Mouse (Mus musculus): ENCODE data around the gene Map7d1. TPM values are rescaled to one million over a fixed set of nuclear protein-coding genes. Genes with fewer than 3 reads are reported as not detected.
A peak's percentile ranks its signal among the peaks of the same experiment; 100 is the strongest.

Map7d1 gene
- total RNA-seq, 2 experiments from 2014 or later = 18.8 to 39.6 TPM

DNA sequence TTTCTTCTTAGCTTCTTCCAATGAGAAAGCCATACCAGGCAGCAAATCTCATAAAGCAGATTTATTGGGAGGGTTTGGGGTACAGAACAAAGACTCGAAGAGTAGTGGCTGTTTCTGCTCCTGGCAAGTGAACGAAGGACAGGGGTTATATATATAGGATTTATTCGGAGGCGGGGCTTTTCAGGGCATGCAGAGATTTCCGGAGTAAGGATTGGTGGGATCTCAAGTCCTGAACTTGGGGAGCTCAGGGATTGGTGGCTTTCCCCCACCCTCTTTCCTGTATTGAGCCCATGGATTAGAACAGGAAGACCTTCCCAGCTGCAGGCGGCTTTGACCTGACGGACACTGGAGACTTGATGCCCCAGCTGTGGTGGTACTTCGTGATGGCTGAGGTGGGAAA lies 52.1 kb downstream of the Map7d1 start:
- no peak for ATAC-seq (replicated peaks; ENCODE audit: poor library complexity)

DNA sequence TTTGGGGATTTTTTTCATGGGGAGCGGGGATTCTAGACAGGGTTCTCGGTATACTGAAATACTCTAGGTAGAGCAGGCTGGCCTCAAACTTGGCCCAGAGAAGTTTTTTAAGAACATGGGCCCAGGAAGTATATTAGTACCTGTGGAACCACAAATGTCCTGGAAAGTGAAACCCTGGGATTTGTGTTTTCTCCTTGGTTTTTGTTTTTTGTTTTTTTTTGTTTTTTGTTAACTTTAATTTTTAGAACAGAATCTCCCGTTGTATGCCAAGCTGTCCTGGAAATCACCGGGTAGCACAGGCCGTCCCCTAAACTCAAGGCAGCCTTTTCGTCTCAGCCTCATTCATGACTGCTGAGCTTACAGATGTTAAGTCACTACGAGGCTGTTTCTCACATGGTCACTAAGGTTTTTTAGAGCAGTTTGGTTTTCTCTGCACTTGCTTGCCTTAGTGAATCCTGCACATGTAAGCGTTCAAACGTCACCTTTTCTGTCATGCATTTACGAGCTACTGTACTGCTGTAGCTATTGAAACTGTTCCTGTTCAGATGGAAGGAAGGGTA lies 52.7 kb downstream of the Map7d1 start:
- no peak for ATAC-seq (replicated peaks; ENCODE audit: poor library complexity)

DNA sequence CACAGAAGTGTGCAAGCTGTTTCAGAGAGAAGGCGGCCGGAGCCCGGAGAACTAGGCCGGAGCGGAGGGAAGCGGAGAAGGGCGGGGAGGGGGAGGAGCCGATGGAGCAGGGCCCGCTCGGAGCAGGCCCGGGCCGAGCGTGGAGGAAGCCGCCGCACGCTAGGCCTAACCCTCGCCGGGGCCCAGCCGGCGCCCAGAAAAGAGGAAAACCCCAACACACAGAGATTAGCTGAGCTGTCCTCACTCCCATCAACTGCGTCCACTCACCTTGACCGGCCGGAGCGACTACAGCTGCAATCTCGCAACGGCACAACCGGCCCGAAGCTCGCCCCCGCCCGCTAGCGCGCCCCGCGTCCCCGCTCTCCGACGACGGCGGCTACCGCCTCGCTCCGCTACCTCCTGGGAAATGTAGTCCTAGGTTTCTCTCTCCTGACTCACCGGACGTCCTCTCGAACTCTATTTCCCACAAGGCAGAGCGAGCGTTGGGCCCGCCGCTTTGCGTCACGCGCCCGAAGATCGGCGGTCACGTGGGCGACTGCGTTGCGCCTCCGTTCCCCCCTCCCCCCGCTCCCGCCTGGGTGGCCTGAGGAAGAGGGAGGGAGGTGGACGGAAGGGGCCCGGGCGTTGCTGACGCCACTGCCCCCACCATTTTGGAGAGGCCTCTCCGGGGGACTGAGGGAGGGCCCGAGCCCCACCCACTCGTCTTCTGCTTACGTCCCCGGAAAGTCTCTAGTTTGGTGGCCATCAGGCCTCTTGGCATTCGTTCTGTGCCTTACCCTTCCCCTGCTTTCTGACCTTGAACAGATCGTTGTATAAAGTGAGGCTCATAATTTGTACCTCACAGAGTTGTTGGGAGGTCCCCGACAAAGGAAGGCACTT lies 53.6 kb downstream of the Map7d1 start, which contains the start of gene Thrap3:
Gene Thrap3, minus strand, starts transcription at position 458 of the 879 bp plus-strand sequence.
- peak; percentile 76 for ATAC-seq (replicated peaks; ENCODE audit: poor library complexity)

DNA sequence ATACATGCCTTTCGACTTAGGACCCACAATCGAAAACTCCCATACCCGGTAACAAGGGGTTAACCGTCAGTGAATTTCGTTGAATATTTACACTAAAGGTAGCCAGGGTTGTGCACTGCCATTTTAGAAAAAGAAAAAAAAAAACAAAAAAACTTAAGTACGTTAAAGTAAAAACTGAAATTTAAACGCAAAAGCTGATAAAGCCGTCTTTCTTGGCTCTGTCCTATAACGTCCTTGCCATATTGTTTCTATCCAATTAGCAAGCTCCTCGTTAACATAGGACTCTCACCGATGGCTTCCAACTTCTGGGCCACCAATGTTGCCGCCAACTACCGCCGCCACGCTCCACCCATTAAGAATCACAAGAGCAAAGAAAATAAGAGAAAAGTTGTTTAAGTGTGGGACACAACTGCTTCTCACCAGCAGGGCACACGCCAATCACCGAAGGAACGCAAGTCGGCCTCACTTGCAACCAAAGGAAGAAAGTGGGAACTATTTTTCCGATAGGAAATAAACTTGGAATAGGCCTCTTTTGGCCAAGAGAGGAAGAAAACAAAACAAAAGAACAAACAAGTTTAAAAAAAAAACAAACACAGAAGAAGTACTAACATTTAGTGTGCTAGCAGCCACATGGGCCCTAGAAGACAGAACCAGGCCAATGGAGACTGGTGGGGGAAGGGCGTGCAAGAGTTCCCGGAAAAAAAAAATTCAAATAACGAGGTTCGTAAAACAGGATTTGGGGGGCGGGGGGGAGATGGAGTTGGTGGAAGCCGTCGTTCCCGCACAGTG lies 54.4 kb downstream of the Map7d1 start:
- ATAC-seq (replicated peaks; ENCODE audit: poor library complexity) = peak; percentile 35

DNA sequence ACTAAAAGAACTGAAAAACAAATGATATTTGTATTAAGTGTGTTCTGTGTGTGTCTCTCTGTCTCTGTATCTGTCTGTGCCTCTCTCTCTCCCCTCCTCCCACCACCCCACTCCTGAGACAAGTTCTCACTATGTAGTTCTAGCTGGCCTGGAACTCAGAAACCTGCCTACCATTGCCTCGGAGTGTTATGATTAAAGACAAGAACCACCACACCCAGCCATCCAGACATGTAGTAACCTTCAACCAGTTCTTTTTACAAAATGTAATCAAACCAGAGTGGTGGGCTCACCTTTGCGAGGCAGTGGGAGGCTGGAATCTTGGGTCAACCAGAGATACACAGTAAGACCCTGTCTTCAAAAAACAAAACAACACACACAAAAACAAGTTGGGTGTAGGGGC lies 55.5 kb downstream of the Map7d1 start:
- no peak for ATAC-seq (replicated peaks; ENCODE audit: poor library complexity)

DNA sequence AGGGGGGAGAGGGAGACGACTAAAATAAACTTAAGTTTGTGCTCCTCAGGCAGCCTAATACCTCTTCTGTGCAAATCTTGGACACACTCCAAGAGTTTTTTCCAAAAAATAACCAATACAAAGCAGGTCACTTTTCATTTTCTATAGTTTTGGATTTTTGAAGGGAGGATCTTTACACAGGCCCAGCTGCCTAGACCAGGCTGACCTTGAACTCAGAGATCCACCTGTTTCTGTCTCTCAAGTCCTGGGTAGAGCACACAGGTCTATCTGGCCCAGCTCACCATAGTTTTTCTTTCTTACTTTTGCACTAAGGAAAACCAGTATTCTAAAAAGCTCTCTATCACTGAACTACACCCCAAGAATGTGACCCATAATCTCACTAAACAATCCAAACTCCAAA lies 56.1 kb downstream of the Map7d1 start:
- ATAC-seq (replicated peaks; ENCODE audit: poor library complexity) = no peak

DNA sequence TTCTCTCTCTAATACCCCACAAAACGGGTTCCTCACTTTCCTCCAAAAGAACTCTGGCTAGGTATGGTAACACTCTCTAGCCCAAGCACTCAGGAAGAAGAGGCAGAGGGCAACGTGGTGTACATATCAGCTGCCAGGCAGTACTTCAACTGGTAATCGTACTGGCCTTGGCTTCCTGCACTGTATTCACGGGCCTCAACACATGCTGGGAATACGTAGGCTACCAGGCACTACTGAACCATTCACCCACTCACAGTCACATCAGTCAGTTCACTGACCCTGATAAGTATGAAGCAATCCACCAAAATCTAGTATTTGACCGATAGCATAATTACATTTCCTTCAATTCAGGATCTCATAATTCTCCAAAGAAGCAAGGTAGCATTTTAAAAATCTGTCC lies 56.6 kb downstream of the Map7d1 start:
- no peak for ATAC-seq (replicated peaks; ENCODE audit: poor library complexity)

DNA sequence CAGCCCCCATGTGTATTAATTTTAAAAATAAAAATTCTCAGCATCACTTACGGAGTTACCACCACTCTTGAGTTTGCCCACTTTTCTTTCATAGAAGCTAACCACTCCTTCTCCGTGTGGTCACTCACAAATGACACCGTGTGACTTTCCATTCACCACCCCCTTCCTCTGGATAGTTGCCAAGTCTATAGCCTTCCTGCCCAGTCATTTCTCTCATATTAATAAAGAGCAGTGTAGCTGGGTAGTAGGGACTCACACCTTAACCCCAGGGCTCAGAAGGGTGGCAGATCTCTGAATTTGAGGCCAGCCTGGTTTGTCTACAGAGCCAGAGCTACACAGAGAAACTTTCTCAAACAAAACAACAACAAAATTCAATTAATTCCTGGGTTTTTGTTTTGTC lies 58.7 kb downstream of the Map7d1 start:
- ATAC-seq (replicated peaks; ENCODE audit: poor library complexity) = no peak

DNA sequence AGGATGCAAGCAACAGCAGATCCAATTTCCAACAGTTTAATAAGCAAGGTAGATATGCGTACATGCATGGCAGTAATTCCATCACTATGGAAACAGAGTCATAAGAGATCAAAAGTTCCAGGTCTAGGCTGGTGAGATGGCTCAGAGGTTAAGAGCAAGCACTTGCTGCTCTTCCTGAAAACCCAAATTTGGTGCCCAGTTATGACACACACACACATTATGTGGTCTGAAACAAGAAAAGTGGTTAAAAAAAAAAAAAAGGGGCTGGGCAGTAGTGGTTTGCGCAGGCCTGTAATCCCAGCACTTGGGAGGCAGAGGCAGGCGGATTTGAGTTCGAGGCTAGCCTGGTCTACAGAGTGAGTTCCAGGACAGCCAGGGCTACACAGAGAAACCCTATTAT lies 61.2 kb downstream of the Map7d1 start:
- peak; percentile 37; the same call in 1 of the 2 replicates for ATAC-seq (replicated peaks; ENCODE audit: poor library complexity)

DNA sequence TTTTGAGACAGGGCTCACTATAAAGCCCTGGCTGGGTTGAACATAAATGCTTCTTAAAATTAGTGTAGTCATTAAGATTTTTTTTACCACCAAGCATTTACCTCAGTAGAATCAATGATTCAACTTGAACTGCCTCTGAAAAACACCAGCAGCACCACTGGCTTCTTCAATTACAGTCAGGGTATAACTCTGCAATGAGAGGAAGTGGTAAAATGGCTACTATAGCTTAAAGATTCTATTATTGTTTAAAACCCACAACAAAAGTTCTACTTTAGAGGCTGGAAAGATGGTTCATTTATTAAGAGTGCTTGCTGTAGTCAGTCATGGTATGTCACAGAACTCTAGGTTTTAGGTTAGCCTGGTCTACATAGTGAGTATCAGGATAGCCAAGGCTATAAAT lies 61.9 kb downstream of the Map7d1 start:
- no peak for ATAC-seq (replicated peaks; ENCODE audit: poor library complexity)

DNA sequence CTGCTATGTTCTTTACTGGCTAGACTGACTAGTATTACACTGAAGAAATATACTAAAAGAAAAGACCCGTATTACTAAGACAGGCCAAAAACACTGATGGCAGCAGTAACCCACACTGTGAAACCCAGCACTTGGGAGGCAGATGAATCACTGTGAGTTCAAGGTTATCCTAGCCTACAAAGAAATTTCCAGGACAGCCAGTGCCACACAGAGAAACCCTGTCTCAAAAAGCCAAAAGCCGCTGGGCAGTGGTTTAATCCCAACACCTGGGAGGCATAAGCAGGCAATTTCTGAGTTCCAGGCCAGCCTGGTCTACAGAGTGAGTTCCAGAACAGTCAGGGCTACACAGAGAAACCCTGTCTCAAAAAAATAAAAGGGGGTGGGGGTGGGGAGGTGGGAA lies 65.5 kb downstream of the Map7d1 start:
- no peak for ATAC-seq (replicated peaks; ENCODE audit: poor library complexity)

DNA sequence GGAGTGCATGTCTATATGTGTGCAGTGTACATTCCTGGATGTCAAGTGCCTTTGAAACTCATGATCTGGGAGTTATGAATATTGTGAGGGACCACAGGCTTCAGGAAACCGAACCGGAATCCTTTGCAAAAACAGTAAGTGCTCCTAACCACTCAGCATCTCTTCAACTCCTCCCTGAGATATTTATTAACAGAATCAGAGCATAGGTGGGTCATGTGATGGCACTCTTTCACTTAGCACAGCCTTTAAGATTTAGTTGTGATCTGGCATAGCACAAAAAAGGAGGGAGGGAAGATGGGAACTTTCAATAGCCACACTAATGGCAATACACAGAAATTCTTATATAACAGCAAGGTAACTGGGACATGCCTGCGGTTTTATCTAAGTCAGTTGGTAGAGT lies 69.0 kb downstream of the Map7d1 start:
- ATAC-seq (replicated peaks; ENCODE audit: poor library complexity) = no peak

DNA sequence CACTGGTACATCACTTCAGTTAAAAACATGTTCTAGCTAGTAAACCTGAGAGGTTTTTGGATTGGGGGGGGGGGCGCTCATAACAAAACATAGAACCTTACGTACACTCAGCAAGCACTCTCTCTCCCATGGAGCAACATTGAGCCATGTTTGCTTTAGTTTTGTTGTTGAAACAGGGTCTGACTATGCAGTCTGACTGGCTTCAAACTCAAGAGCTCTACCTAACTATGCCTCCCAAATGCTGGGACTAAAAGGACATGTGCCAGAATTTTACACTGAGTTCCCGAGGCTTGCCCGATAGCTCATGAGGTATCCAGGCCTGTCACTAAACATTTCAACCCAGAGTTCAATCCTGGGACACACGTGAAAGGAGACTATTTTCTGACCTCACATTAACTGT lies 73.1 kb downstream of the Map7d1 start:
- ATAC-seq (replicated peaks; ENCODE audit: poor library complexity) = no peak

Other genes with a start within 250 kb of the Map7d1 start
- gene Csf3r, start 231.8 kb downstream of the Map7d1 start, total RNA-seq (2015) = 118 and 119 TPM in 2 replicates
- gene Csf3r, start 231.8 kb downstream of the Map7d1 start, total RNA-seq (2017) = 75.0 and 76.9 TPM in 2 replicates
- gene Mrps15, start 209.4 kb downstream of the Map7d1 start, total RNA-seq (2015) = 196 and 200 TPM in 2 replicates
- gene Mrps15, start 209.4 kb downstream of the Map7d1 start, total RNA-seq (2017) = 76.1 and 90.5 TPM in 2 replicates
- 13.5 and 15.5 TPM in 2 replicates for gene Oscp1, start 197.8 kb downstream of the Map7d1 start, total RNA-seq (2015)
- gene Oscp1, start 197.8 kb downstream of the Map7d1 start, total RNA-seq (2017) = 20.3 and 31.9 TPM in 2 replicates
- 20.4 and 25.1 TPM in 2 replicates for gene Lsm10, start 159.7 kb downstream of the Map7d1 start, total RNA-seq (2015)
- 14.7 and 15.9 TPM in 2 replicates for gene Lsm10, start 159.7 kb downstream of the Map7d1 start, total RNA-seq (2017)
- 6.5 and 7.3 TPM in 2 replicates for gene Stk40, start 152.4 kb downstream of the Map7d1 start, total RNA-seq (2015)
- gene Stk40, start 152.4 kb downstream of the Map7d1 start, total RNA-seq (2017) = 5.9 and 6.0 TPM in 2 replicates
- 0.12 and 0.94 TPM in 2 replicates for gene Eva1b, start 108.6 kb downstream of the Map7d1 start, total RNA-seq (2015)
- gene Eva1b, start 108.6 kb downstream of the Map7d1 start, total RNA-seq (2017) = 1.7 TPM in 1 of 2 replicates, not detected in the other
- 0.07 and 0.91 TPM in 2 replicates for gene Sh3d21, start 92.9 kb downstream of the Map7d1 start, total RNA-seq (2015)
- gene Sh3d21, start 92.9 kb downstream of the Map7d1 start, total RNA-seq (2017) = 0.14 TPM in 1 of 2 replicates, not detected in the other
- gene Thrap3, start 53.6 kb downstream of the Map7d1 start, total RNA-seq (2015) = 172 and 184 TPM in 2 replicates
- 286 and 377 TPM in 2 replicates for gene Thrap3, start 53.6 kb downstream of the Map7d1 start, total RNA-seq (2017)
- 33.5 and 38.5 TPM in 2 replicates for gene Trappc3, start 6.0 kb upstream of the Map7d1 start, total RNA-seq (2015)
- 54.6 and 61.8 TPM in 2 replicates for gene Trappc3, start 6.0 kb upstream of the Map7d1 start, total RNA-seq (2017)
- gene Col8a2, start 30.4 kb upstream of the Map7d1 start, total RNA-seq (2015) = not detected in 2 replicates
- not detected in 2 replicates for gene Col8a2, start 30.4 kb upstream of the Map7d1 start, total RNA-seq (2017)
- gene Adprhl2, start 65.4 kb upstream of the Map7d1 start, total RNA-seq (2015) = 6.6 and 9.3 TPM in 2 replicates
- gene Adprhl2, start 65.4 kb upstream of the Map7d1 start, total RNA-seq (2017) = 27.9 and 34.4 TPM in 2 replicates
- not detected in 2 replicates for gene Tekt2, start 69.3 kb upstream of the Map7d1 start, total RNA-seq (2015)
- not detected in 2 replicates for gene Tekt2, start 69.3 kb upstream of the Map7d1 start, total RNA-seq (2017)
- 6.3 and 11.3 TPM in 2 replicates for gene Ago3, start 173.2 kb upstream of the Map7d1 start, total RNA-seq (2015)
- 3.0 and 9.2 TPM in 2 replicates for gene Ago3, start 173.2 kb upstream of the Map7d1 start, total RNA-seq (2017)
- 14.8 and 20.4 TPM in 2 replicates for gene Ago1, start 212.2 kb upstream of the Map7d1 start, total RNA-seq (2015)
- 16.0 and 19.6 TPM in 2 replicates for gene Ago1, start 212.2 kb upstream of the Map7d1 start, total RNA-seq (2017)

Data from megakaryocyte progenitor cell, adult 5-6 weeks (primary cell).